Mouse (Mus musculus) heart, postnatal 36 days (tissue): ENCODE results near the gene Elp4. TPM values are rescaled to one million over a fixed set of nuclear protein-coding genes. Genes with fewer than 3 reads are reported as not detected.

Experiments used
- DNase-seq, 2 experiments: peaks; one replicate each; pipeline ENCODE4 v3.0.0; 2021 to 2022
- intact Hi-C: fragments of 180-260 bp; cut with DNase I; formaldehyde crosslinking; loops from one replicate; pipeline ENCODE4 v1.15.1; 2025
- total RNA-seq, 2 experiments: library from RNA; stranded (reverse); gene quantifications; 2 replicates each; pipeline ENCODE4 v1.2.3; 2021

Gene Elp4
- total RNA-seq, 2 experiments from 2014 or later, result 10.4 to 13.8 TPM

- intact Hi-C loops, result no loop called here
- DNase-seq, result no peak
Observed at GRCm38 (mm10) chr2:105684991-105685650, 219.2 kb downstream of the Elp4 start.

- no peak for DNase-seq
- intact Hi-C loops, result no loop called here
Observed at GRCm38 (mm10) chr2:105683771-105684410, 220.5 kb downstream of the Elp4 start.

GRCm38 (mm10) chr2:105682634-105683351, 221.6 kb downstream of the Elp4 start:
- intact Hi-C loops, result no loop called here
- DNase-seq, result no peak

GRCm38 (mm10) chr2:105682011-105682501, 222.3 kb downstream of the Elp4 start:
- intact Hi-C loops, result no loop called here
- no peak for DNase-seq

GRCm38 (mm10) chr2:105680999-105681710, 223.2 kb downstream of the Elp4 start:
- intact Hi-C loops, result no loop called here
- no peak for DNase-seq

GRCm38 (mm10) chr2:105680146-105680998, 224.0 kb downstream of the Elp4 start:
- DNase-seq, result no peak
- intact Hi-C loops, result no loop called here

- intact Hi-C loops, result loop anchor here (5.0 kb wide), 1 partner anchor 223 kb away; the partner anchor contains the start of genes Elp4 and Immp1l
- DNase-seq, result no peak
Observed at GRCm38 (mm10) chr2:105679331-105679730, 225.0 kb downstream of the Elp4 start.

GRCm38 (mm10) chr2:105678880-105679321, 225.5 kb downstream of the Elp4 start:
- no peak for DNase-seq
- intact Hi-C loops, result loop anchor here (5.0 kb wide), 1 partner anchor 223 kb away; the partner anchor contains the start of genes Elp4 and Immp1l

GRCm38 (mm10) chr2:105678306-105678705, 226.1 kb downstream of the Elp4 start:
- DNase-seq, result no peak
- intact Hi-C loops, result loop anchor here (5.0 kb wide), 1 partner anchor 224 kb away; the partner anchor contains the start of genes Elp4 and Immp1l

- DNase-seq, result no peak
- intact Hi-C loops, result loop anchor here (5.0 kb wide), 1 partner anchor 225 kb away; the partner anchor contains the start of genes Elp4 and Immp1l
Observed at GRCm38 (mm10) chr2:105677434-105678105, 226.8 kb downstream of the Elp4 start.

- intact Hi-C loops, result loop anchor here (5.0 kb wide), 1 partner anchor 225 kb away; the partner anchor contains the start of genes Elp4 and Immp1l
- no peak for DNase-seq
Observed at GRCm38 (mm10) chr2:105676909-105677433, 227.4 kb downstream of the Elp4 start.

- intact Hi-C loops, result loop anchor here (5.0 kb wide), 1 partner anchor 226 kb away; the partner anchor contains the start of genes Elp4 and Immp1l
- peak in 1 of 2 experiments; percentile 60 for DNase-seq
Observed at GRCm38 (mm10) chr2:105676080-105676908, 228.1 kb downstream of the Elp4 start.

GRCm38 (mm10) chr2:105675730-105676079, 228.7 kb downstream of the Elp4 start:
- intact Hi-C loops, result loop anchor here (5.0 kb wide), 1 partner anchor 227 kb away; the partner anchor contains the start of genes Elp4 and Immp1l
- DNase-seq, result no peak

- peak; percentile 37 to 57 for DNase-seq
- intact Hi-C loops, result loop anchor here (5.0 kb wide), 3 partner anchors 227 to 543 kb away; partner anchors contain the start of genes Dnajc24, Elp4 and Immp1l
Observed at GRCm38 (mm10) chr2:105674875-105675729, 229.3 kb downstream of the Elp4 start.

GRCm38 (mm10) chr2:105674061-105674874, 230.1 kb downstream of the Elp4 start:
- DNase-seq, result peak in 1 of 2 experiments; percentile 53
- intact Hi-C loops, result loop anchor here (5.0 kb wide), 2 partner anchors 328 to 542 kb away; partner anchors contain the start of gene Dnajc24
